Comparison of ENCODE assay signal across 8 mouse cellular contexts in genomic region chr10:60285183-60285582, GRCm38 (mm10). TPM values are rescaled to one million over a fixed set of nuclear protein-coding genes. Genes with fewer than 3 reads are reported as not detected.
DNase-seq lines count a peak whose midpoint lies in the region; ATAC-seq lines count a peak whose summit lies in the region.

No protein-coding gene starts in this region.

- H3K4me3 ChIP-seq in heart, embryonic 10.5 days: peak overlapping the region; percentile 25; the same call in 1 of the 2 replicates
- H3K4me3 ChIP-seq in liver, embryonic 16.5 days (ENCODE audit: low read depth, low read length): no peak overlapping the region

- no peak overlapping the region for H3K9ac ChIP-seq in liver, embryonic 16.5 days (ENCODE audit: low read depth, low read length)

- H3K4me1 ChIP-seq in heart, embryonic 10.5 days: peaks cover 74% of the 10 kb centered on the region
- peaks cover 46% of the 10 kb centered on the region for H3K4me1 ChIP-seq in liver, embryonic 16.5 days (ENCODE audit: control insufficient read depth, low read depth, low read length)

- 73% methylated on average over 8 of the region's 8 CpGs for WGBS in heart, embryonic 10.5 days
- WGBS in liver, embryonic 16.5 days (ENCODE audit: insufficient replicate concordance): 75% methylated on average over 8 of the region's 8 CpGs

- 0 out of 2 replicates have a peak overlapping the region, but pooled peaks have one; percentile 4 for H3K4me2 ChIP-seq in liver, embryonic 16.5 days (ENCODE audit: low read depth, low read length)

- H3K27me3 ChIP-seq in heart, embryonic 10.5 days (ENCODE audit: insufficient read depth, poor library complexity, severe bottlenecking): no peaks in the 10 kb centered on the region
- no peaks in the 10 kb centered on the region for H3K27me3 ChIP-seq in liver, embryonic 16.5 days (ENCODE audit: control insufficient read depth, insufficient read depth, low read depth, low read length)

- DNase-seq in heart, embryonic 10.5 days (ENCODE audit: low spot score): no peak
- DNase-seq in heart, adult 9 months (ENCODE audit: low spot score in 2 of 2): no peak
- DNase-seq in thymus, postnatal 4 days: peak; percentile 65
- DNase-seq in thymus, postnatal 0 days (ENCODE audit: low spot score): no peak
- DNase-seq in ovary, postnatal 10 days (ENCODE audit: low spot score): no peak
- DNase-seq in left cerebral cortex, postnatal 10 days (ENCODE audit: extremely low spot score in 1 of 2, low spot score in 2 of 2): no peak
- DNase-seq in ovary, postnatal 14 days (ENCODE audit: low spot score): no peak

- H3K36me3 ChIP-seq in heart, embryonic 10.5 days: peaks cover 4% of the 10 kb centered on the region; the same call in 1 of the 2 replicates
- no peaks in the 10 kb centered on the region for H3K36me3 ChIP-seq in liver, embryonic 16.5 days (ENCODE audit: control insufficient read depth, insufficient read depth)

- H3K27ac ChIP-seq in heart, embryonic 10.5 days: peak overlapping the region; percentile 75; the same call in 1 of the 2 replicates
- H3K27ac ChIP-seq in liver, embryonic 16.5 days (ENCODE audit: low read length): peak overlapping the region; percentile 49

- no peaks in the 10 kb centered on the region for H3K9me3 ChIP-seq in heart, embryonic 10.5 days
- no peaks in the 10 kb centered on the region for H3K9me3 ChIP-seq in liver, embryonic 16.5 days (replicated peaks; ENCODE audit: control insufficient read depth, low read length)

- ATAC-seq in liver, embryonic 16.5 days (ENCODE audit: low read depth): no peak

- intact Hi-C loops in left cerebral cortex, postnatal 10 days (cut with DNase I): no loop called here

RNA-seq across cellular contexts. Expression of gene Psap, which starts 7.8 kb away (rescaled TPM):
- 74.3 and 75.2 TPM in 2 replicates for polyA plus RNA-seq in heart, embryonic 10.5 days (2016; fragmentation: Nextera tagmentation; extraction: Ambion mirVana)
- polyA plus RNA-seq in thymus, postnatal 0 days (2015; fragmentation: Nextera tagmentation; extraction: Ambion mirVana): 203 and 207 TPM in 2 replicates
- 82.2 and 83.5 TPM in 2 replicates for polyA plus RNA-seq in liver, embryonic 16.5 days (2015; fragmentation: Nextera tagmentation; extraction: Ambion mirVana)
- total RNA-seq in left cerebral cortex, postnatal 10 days (2021): 1,000 to 10,000 TPM; 1,196 to 1,248 TPM
